Mouse (Mus musculus) lung, adult 2 months (tissue): ENCODE data around the gene Elobl.

Experiments
- CTCF ChIP-seq: fragments of 200-500 bp; IDR thresholded peaks from 2 replicates; pipeline ENCODE4 v1.5.1; 2011; ENCODE audit warnings: mild to moderate bottlenecking, low read length, control low read depth; ENCODE audit not compliant: insufficient read depth
- POLR2A ChIP-seq: fragments of 200-500 bp; IDR thresholded peaks from 2 replicates; pipeline ENCODE4 v1.6.1; 2011; ENCODE audit warnings: low read depth, mild to moderate bottlenecking, control low read depth, low read length, borderline replicate concordance; ENCODE audit errors: extremely low read depth

- TF ChIP-seq CTCF (no peak), POLR2A (no peak)
Observed at GRCm38 (mm10) chr11:88950640-88951250, 16.0 kb downstream of the Elobl start.
